Mouse (Mus musculus): ENCODE measurements at regions not wholly inside any gene's neighbourhood (a gene's known extent, or its start where the extent isn't known, plus 50 kb on each side); places are given as distances from the start of the nearest gene placed in this dataset.
"Not testable (repeated sequence)": the region's sequence is repeated elsewhere in the genome, so short reads cannot be mapped to it uniquely, and the experiment has no call there.

DNA sequence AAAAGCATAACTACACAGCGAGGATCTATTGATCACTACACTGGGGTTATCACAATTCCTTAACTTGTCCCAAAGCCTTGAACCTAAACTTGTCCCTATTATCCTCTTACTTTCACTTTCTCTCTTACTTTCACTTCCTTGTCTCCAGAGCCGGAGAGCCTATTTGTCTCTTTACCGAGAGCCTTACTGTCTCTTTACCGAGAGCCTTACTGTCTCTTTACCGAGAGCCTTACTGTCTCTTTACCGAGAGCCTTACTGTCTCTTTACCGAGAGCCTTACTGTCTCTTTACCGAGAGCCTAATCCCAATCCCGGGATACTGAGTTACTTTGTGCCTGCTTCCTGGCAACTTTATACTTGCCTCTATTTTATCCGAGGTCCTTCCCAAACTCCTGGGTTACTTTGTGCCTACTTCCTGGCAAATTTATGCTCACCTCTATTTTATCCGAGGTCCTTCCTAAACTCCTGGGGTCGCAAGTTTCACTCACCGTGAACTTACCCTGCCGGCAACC, 335.3 kb upstream of the Ccng1 start:
- DNase-seq (ENCODE audit: low spot score), result not testable (repeated sequence)

DNA sequence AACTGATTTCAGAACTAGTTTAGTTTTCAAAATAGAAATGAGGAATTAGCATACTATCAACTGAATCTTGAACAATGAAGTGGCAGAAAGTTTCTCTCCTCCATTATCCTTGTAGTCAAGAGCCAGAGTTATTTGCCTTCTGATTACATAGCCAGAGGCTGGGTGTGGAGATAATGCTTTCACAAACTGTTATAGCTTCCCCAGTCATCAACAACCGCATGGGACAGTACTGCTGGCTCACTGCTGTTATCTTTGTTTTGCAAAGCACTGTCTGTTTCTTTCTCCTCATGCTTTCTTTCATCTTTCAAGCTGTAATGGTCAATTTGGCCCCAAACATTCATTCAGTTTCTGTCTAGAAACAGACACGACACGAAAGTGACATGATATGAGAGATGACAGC, 308.5 kb upstream of the Ccng1 start:
- DNase-seq (ENCODE audit: low spot score), result no peak

GRCm38 (mm10) chr11:41057796-41058195, 302.7 kb upstream of the Ccng1 start:
- DNase-seq (ENCODE audit: low spot score), result no peak

GRCm38 (mm10) chr11:41030018-41030417, 274.9 kb upstream of the Ccng1 start:
- DNase-seq (ENCODE audit: low spot score), result peak; percentile 7

DNA sequence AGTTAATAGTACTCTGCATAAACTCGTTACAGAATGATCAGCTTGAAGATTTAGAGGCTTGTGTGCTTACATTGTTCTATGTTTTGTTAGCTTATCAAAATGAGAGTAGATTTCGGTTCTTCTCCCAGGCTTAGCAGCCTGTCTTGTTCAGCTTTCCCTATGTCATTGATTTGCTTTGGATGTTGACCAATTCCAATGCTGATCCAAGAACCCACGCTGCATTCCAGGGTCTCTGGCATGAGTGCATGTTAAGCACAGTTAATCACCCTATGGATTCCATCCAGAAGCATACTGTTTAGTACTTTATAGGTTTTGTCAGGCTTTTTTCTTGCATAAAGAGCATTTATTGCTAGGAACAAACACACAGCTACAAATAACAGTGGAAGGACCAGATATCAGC, 255.0 kb upstream of the Ccng1 start:
- DNase-seq (ENCODE audit: low spot score), result no peak

GRCm38 (mm10) chr11:40972806-40973205, 217.7 kb upstream of the Ccng1 start:
- no peak for DNase-seq (ENCODE audit: low spot score)

DNA sequence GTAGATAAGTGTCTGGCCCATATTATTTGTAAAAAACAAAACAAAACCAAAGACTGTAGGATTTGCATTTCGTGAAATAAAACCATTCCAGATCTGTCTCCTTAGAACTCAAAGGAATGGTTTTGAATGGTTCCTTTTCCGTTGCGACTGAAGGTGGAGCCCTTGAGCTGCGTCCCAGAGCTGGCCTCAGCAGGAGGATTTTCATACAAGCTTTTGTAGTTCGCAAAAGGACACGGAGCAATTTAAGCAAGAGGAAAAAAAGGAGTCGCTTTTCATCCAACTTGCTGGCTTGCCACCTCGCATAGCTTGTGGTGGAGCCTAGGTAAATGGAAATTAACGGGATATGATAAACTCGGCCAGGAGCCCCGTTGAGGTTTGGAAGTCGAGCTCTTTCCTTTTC, 172.1 kb upstream of the Ccng1 start:
- DNase-seq (ENCODE audit: low spot score), result peak; percentile 1

DNA sequence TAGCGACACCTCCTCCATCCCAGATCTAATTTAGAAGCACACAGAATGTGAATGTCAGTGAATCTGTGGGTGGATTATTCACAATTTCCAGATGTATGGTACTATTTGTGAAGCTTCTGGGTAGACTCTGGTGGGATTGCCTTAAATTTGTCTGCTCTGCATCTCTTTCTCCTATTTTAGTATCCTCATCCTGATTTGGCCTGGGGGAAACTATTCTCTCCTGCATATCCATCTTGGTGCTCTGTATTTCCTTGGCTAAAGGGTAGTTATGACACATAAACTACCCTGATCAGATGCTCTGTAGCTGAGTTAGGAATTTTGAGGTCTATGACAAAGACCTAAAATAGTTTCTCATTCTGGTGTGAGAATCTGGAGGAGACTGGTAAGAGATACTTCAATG, 136.4 kb upstream of the Ccng1 start:
- DNase-seq (ENCODE audit: low spot score), result no peak

DNA sequence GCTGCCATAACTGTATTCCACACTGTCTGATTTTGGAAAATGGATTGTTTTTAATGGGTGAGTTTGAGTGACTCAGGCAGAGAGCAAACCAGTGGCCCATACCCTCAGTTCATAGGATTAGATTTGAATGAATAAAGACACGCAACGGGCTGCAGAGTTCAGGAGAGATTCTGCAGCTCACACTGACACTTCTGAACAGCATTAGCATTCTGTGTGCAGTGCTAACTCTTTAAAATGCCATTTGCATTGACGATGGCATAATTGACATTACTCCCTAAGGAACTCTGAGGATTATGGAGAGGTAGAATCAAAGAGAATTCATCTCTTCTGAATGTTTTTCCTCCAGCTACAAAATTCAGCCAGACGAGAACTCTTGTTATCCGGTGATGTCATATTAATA, 129.4 kb upstream of the Ccng1 start:
- no peak for DNase-seq (ENCODE audit: low spot score)

DNA sequence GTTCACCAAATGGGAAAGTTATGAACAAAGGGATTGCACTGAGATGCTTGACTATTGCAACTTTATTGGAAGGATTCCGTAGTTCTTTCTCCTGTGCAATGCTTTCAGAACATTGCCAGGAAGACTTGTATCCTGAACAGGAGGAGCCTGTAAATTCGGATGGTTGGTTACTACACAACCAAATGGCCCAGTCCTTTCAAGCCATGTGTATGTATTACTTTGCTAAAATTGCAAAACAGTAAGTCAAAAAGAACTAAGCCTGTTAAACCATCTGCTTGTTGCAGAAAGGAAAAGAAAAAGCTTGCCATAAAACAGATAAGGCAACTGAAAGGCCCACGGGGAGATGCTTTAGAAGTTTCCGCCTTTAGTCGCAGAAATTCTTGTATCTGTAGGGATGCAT, 124.5 kb upstream of the Ccng1 start:
- DNase-seq (ENCODE audit: low spot score), result no peak

- DNase-seq (ENCODE audit: low spot score), result no peak
Observed at GRCm38 (mm10) chr11:40873002-40873401, 117.9 kb upstream of the Ccng1 start.

DNA sequence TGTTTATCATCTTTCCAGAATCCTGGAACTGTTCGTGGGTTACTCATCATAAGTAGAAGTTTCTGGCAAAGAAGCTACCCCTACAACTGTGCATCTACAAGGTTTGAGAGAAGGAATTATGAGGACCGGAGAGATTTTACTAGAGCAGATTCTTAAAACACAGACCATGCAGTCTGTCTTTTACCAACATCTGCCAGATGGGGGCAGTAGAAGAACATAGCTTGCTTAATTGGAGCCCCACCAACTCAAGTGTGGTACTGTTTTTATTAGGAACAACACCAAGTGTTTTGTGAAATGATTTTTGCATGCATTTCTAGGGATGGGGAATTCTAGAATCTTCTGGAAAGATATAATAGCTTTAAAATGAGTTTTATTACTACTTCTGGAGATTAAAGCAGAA, 110.6 kb upstream of the Ccng1 start:
- DNase-seq (ENCODE audit: low spot score), result peak; percentile 11

DNA sequence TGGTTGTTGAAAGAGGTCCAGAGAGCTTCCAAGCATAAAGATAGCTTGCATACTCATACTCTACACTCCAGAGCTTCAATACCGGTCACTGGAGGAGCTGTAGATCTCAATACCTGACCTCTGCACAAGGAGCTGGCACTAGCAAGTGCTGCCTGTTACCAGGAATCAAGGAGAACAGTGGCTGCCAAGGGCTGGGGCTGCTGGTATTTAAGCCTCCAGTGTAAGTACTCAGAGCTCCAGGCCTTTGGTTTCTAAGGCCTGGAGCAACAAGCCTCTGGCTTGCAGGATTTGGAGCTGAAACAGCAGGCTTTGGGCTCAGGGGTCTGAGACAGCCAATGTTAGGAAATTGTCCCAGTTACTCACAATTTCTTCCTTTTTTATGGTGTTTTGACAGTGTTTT, 96.2 kb upstream of the Ccng1 start:
- DNase-seq (ENCODE audit: low spot score), result no peak

- no peak for DNase-seq (ENCODE audit: low spot score)
Observed at GRCm38 (mm10) chr11:40850652-40851092, 95.6 kb upstream of the Ccng1 start.

GRCm38 (mm10) chr11:40846586-40846985, 91.5 kb upstream of the Ccng1 start:
- no peak for DNase-seq (ENCODE audit: low spot score)

DNA sequence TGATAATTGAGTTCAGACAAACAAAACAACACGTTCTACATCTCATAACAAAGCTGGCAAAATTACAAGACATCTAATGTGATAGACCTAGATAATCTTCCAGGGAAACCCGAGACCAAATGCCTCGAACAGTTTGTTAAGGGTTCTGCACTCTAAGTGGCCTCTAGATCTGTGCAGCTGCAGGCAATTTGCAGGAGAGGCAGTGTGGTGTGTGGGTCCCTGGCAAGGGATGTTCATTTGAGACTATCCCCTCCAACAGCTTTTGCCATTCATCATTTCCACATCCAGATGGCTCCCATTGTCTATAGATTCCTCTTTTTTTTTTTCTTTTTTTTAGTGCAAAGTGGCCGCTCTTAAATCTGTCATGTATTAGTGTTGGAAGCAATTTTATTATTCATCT, 80.3 kb upstream of the Ccng1 start:
- no peak for DNase-seq (ENCODE audit: low spot score)
